Mouse (Mus musculus) embryonic facial prominence, embryonic 10.5 days (tissue): Measurements from ENCODE around the gene Pde11a. TPM values are rescaled to one million over a fixed set of nuclear protein-coding genes. Genes with fewer than 3 reads are reported as not detected.
A peak's percentile ranks its signal among the peaks of the same experiment; 100 is the strongest.

ENCODE experiments used
- DNase-seq: peaks from one replicate; pipeline ENCODE4 v3.0.0-alpha.2; 2017; ENCODE audit warnings: low spot score
- H3K27ac ChIP-seq: fragments of 300-500 bp; sonication (generic); replicated peaks from 2 replicates; pipeline ENCODE4 v1.5.1; 2016; ENCODE audit warnings: mild to moderate bottlenecking
- H3K27me3 ChIP-seq: fragments of 300-500 bp; sonication (generic); replicated peaks from 2 replicates; pipeline ENCODE4 v1.6.1; 2016; ENCODE audit warnings: low read depth, mild to moderate bottlenecking; ENCODE audit not compliant: poor library complexity, severe bottlenecking
- H3K36me3 ChIP-seq: fragments of 300-500 bp; sonication (generic); replicated peaks from 2 replicates; pipeline ENCODE4 v1.6.1; 2016; ENCODE audit warnings: mild to moderate bottlenecking, moderate library complexity
- H3K4me1 ChIP-seq: fragments of 300-500 bp; sonication (generic); 2 replicates; pipeline ENCODE4 v1.6.1; 2016
- H3K4me3 ChIP-seq: fragments of 300-500 bp; sonication (generic); 2 replicates; pipeline ENCODE4 v1.5.1; 2016; ENCODE audit warnings: mild to moderate bottlenecking, moderate library complexity
- H3K9me3 ChIP-seq: fragments of 300-500 bp; sonication (generic); 2 replicates; pipeline ENCODE4 v1.6.1; 2016; ENCODE audit warnings: mild to moderate bottlenecking
- WGBS: fragments of 180-500 bp; shearing (Covaris S2); methylation state at CpG from one replicate; pipeline ENCODE4 v1.1.7; 2016; 5-methylcytosine and 5-hydroxymethylcytosine counted together
- polyA plus RNA-seq: library from polyadenylated mRNA; unstranded; fragments of >200 nt; fragmentation: Nextera tagmentation; extraction: Ambion mirVana; gene quantifications from 2 replicates; pipeline ENCODE4 v1.2.1, GENCODE M21; 2016

Pde11a gene
- polyA plus RNA-seq, 1 experiment from 2014 or later: 0.50 TPM

DNA sequence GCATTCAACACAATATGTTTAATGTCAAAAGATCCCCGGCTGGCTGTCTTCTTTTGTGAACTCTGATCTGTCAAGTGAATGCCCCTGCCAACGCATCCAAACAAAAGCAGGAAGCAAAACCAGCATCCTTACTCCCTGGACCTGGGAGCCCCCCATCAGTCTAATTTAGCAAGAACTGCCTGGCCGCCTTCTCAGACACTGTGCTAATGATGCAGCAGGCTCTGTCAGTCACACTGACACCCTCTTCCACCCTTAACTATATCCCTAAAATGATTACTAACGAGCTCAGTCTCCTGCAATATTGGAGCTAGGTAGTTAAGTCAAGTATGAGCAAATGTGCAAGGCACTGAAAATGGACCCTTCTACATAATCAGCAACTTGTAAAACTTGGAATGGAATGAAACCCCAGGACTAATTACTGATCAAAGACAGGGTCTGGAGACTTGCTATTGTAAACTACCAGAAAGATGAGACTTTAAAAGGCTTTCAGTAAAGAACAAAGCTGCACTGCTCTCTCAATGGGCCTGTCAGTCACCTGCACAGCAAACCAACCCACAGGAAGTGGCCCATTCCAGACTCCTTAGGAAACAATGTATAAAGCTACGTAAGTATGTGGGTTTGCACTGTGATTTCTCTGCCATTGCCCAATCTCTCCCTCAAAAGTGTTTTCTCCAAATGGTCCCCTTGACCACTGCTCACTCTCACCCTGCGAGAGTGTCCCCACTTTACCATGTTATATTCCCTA, 118.0 kb downstream of the Pde11a start:
- no peaks in the 10 kb centered on the region for H3K9me3 ChIP-seq
- 47% methylated on average over 6 of the region's 6 CpGs for WGBS
- no peaks in the 10 kb centered on the region for H3K27me3 ChIP-seq
- DNase-seq: no peak
- peaks cover 10% of the 10 kb centered on the region for H3K4me1 ChIP-seq
- no peak overlapping the region for H3K27ac ChIP-seq
- H3K4me3 ChIP-seq: no peak overlapping the region
- H3K36me3 ChIP-seq: no peaks in the 10 kb centered on the region

DNA sequence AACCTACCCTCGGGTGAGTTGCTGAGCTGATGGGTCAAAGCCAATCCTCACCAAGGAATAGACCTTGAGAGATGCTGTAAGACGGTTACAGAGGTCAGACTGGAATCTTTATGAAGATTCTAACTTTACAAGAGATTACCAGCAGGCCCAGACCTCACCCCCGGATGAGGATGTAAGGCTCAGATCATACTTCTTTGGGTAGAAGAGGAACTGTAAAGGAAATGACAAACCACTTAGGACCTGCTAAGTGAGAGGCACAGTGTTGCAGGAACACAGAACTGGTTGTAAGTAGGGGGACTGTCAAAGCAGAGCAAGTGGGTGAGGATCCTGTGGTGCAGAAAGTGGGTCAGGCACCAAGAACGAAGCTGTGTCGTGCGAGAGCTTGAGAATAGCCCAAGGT, 119.0 kb downstream of the Pde11a start:
- no peak overlapping the region for H3K4me3 ChIP-seq
- 83% methylated on average over 6 of the region's 6 CpGs for WGBS
- DNase-seq: no peak
- peaks cover 10% of the 10 kb centered on the region for H3K4me1 ChIP-seq
- no peak overlapping the region for H3K27ac ChIP-seq
- H3K9me3 ChIP-seq: no peaks in the 10 kb centered on the region
- H3K27me3 ChIP-seq: no peaks in the 10 kb centered on the region
- H3K36me3 ChIP-seq: no peaks in the 10 kb centered on the region

GRCm38 (mm10) chr2:76216146-76216545, 122.4 kb downstream of the Pde11a start:
- H3K4me3 ChIP-seq: no peak overlapping the region
- H3K9me3 ChIP-seq: no peaks in the 10 kb centered on the region
- 61% methylated on average over 7 of the region's 7 CpGs for WGBS
- H3K27me3 ChIP-seq: no peaks in the 10 kb centered on the region
- H3K36me3 ChIP-seq: no peaks in the 10 kb centered on the region
- no peak overlapping the region for H3K27ac ChIP-seq
- peaks cover 12% of the 10 kb centered on the region for H3K4me1 ChIP-seq
- DNase-seq: peak; percentile 62

- Histone ChIP-seq H3K4me1 (peaks cover 5% of the 10 kb centered on the region; the same call in 1 of the 2 replicates), H3K36me3 (no peaks in the 10 kb centered on the region), H3K27ac (no peak overlapping the region), H3K27me3 (no peaks in the 10 kb centered on the region), H3K9me3 (no peaks in the 10 kb centered on the region), H3K4me3 (no peak overlapping the region)
- WGBS: 81% methylated on average over 9 of the region's 9 CpGs
- no peak for DNase-seq
Measured at GRCm38 (mm10) chr2:76215219-76215618, 123.4 kb downstream of the Pde11a start.

DNA sequence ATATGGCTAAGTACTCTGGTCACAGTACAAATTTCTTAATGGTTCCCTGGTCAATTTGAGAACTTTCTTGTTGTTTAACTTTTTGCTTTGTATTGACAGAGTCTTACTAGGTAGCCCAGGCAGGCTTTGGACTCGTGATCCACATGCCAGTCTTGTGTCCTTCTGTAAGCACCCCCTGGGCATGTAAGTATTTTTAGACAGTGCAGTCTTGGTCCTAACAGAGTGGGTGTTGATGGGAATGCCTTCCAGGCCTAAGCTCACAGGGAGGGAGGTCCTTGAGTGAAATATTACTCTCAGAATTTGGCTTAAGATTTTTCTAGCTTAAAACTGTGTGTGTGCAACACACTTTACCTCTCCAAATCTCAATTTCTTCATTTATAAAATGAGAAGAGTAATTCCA, 153.4 kb downstream of the Pde11a start:
- WGBS: 35% methylated on average over 1 of the region's 1 CpGs
- no peak for DNase-seq
- Histone ChIP-seq H3K27ac (no peak overlapping the region), H3K4me3 (no peak overlapping the region), H3K4me1 (no peaks in the 10 kb centered on the region), H3K36me3 (no peaks in the 10 kb centered on the region), H3K27me3 (no peaks in the 10 kb centered on the region), H3K9me3 (no peaks in the 10 kb centered on the region)

- Histone ChIP-seq H3K4me3 (no peak overlapping the region), H3K27ac (no peak overlapping the region), H3K36me3 (no peaks in the 10 kb centered on the region), H3K4me1 (no peaks in the 10 kb centered on the region), H3K9me3 (no peaks in the 10 kb centered on the region), H3K27me3 (no peaks in the 10 kb centered on the region)
- WGBS: 80% methylated on average over 4 of the region's 4 CpGs
- no peak for DNase-seq
Measured at GRCm38 (mm10) chr2:76162822-76163221, 175.8 kb downstream of the Pde11a start.

- Histone ChIP-seq H3K4me1 (no peaks in the 10 kb centered on the region), H3K36me3 (no peaks in the 10 kb centered on the region), H3K4me3 (no peak overlapping the region), H3K27me3 (no peaks in the 10 kb centered on the region), H3K9me3 (no peaks in the 10 kb centered on the region), H3K27ac (no peak overlapping the region)
- 80% methylated on average over 2 of the region's 2 CpGs for WGBS
- no peak for DNase-seq
Measured at GRCm38 (mm10) chr2:76158973-76159372, 179.6 kb downstream of the Pde11a start.

DNA sequence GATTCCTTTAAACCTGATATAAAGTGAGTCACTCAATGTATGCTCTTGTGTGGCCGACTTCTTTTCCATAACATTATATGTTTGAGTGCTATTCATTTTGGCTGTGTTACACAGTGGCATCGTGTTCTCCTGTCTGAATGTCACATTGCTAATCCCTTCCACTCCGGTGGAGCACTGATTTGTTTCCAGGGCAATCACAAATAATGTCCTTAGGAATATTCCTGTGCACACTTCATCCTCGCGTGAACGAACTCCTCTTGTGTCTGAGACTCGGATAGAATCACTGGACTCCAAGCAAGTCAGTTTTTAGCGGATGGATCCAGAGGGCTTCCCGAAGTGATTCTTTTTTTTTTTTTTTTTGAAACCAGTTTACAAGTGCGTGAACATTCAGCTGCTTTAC, 197.4 kb downstream of the Pde11a start:
- Histone ChIP-seq H3K9me3 (no peaks in the 10 kb centered on the region), H3K36me3 (no peaks in the 10 kb centered on the region), H3K27ac (no peak overlapping the region), H3K27me3 (no peaks in the 10 kb centered on the region), H3K4me3 (no peak overlapping the region), H3K4me1 (no peaks in the 10 kb centered on the region)
- 81% methylated on average over 10 of the region's 10 CpGs for WGBS
- DNase-seq: no peak

DNA sequence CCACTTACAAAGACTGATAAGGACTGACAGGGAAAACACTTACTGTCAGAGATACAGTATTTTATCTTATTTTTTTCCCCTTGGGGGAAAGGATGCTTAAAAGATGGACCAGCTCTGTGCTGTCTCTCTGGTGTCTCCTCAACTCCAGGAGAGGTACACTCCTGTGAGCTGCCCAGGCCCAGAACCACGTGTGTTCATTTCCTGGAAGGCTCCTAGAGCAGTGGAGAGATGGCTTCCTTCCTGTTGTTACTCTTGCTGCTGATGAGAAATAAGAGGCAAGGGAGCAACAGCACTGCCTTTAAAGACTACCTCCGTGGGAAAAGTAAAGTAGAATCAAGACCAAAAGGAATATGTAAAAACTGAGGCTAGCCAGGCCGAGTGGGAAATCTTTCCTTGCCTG, 205.6 kb downstream of the Pde11a start:
- H3K4me1 ChIP-seq: peaks cover 5% of the 10 kb centered on the region
- H3K27me3 ChIP-seq: no peaks in the 10 kb centered on the region
- no peak overlapping the region for H3K4me3 ChIP-seq
- H3K9me3 ChIP-seq: no peaks in the 10 kb centered on the region
- no peak overlapping the region for H3K27ac ChIP-seq
- DNase-seq: no peak
- no peaks in the 10 kb centered on the region for H3K36me3 ChIP-seq
- 64% methylated on average over 3 of the region's 3 CpGs for WGBS

DNA sequence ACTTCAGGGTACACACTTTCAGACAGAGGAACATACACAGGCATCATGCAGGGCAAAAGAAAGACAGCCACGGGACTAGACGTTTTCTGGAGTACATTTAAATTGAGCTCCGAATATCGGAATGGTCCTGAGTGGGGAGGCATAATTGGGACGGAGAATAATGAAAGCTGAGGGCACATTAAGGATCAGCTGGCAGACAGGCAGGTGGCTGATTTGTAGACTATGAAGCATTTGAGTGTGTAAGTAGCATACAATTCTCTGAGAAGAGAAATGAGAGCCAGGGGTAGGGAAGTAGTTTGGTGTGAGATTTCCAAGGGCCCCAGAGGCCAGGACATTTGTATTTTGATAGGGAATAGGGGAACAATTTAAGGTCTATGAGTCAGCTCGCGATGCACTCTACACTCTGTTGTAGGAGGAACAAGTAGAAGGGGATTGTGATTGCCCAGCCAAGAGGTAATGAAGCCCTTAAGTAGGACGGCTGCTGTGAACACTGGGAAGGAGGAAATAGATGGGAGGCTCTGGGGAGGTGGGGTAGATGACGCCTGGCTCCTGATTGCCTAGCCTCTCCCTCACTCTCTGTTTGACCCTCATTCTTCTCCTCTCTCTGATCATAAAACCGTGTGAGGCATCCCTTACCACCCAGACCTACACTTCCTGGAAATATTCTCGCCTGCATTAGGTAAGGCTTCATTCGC, 208.5 kb downstream of the Pde11a start:
- H3K4me3 ChIP-seq: no peak overlapping the region

GRCm38 (mm10) chr2:76129058-76129437, 209.5 kb downstream of the Pde11a start:
- H3K36me3 ChIP-seq: no peaks in the 10 kb centered on the region
- H3K4me1 ChIP-seq: no peaks in the 10 kb centered on the region
- H3K9me3 ChIP-seq: no peaks in the 10 kb centered on the region
- H3K27ac ChIP-seq: no peak overlapping the region
- DNase-seq: no peak
- H3K4me3 ChIP-seq: no peak overlapping the region
- 64% methylated on average over 8 of the region's 8 CpGs for WGBS
- no peaks in the 10 kb centered on the region for H3K27me3 ChIP-seq

More for the DNA sequence above, 208.5 kb downstream of the Pde11a start:
- H3K27ac ChIP-seq: no peak overlapping the region
- no peaks in the 10 kb centered on the region for H3K27me3 ChIP-seq
- peaks cover 5% of the 10 kb centered on the region for H3K4me1 ChIP-seq
- no peaks in the 10 kb centered on the region for H3K36me3 ChIP-seq
- 63% methylated on average over 12 of the region's 12 CpGs for WGBS
- H3K9me3 ChIP-seq: no peaks in the 10 kb centered on the region
- no peak for DNase-seq

DNA sequence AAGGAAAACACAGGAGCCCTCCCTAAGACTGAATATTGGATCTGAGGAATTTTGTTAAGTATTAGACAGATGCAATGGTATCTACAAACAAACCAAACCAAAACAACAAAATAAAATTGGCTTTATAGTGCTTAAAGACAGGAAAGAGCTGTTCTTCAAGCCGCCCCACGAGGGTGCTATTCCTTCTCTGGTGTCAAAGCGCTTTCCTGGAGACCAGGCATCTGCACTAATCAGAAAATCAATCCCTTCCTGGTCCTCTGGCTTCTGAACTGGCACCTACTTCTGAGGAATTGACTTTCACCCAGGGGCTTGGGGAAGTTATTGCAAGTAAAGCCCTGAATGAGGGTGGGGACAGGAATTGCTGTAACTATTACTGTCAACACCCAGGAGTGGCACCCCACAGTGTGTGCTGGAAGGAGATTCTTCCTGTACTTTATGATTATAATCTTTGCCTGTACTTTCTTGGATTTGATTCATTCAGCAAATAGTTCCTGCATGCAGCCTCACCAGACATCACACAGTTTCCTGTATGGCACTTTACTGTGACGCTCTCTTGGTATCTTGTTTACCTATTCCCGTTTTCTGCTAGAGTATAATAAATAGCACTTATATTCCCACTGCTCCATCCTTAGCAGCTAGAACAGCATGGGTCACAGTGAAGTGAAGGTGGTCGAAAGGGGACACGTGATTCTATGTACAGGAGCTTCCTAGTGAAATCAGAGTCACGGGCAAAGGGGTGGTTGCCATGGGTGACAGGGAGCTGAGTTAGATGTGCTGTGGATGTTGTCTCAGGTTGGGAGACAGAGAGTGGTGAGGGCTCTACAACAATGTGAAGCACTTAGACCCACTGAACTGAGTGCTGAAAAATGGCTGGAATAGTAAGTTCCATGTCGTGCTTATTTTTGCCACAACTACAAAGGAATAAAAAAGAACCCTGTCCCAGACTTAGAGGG, 210.2 kb downstream of the Pde11a start:
- no peak overlapping the region for H3K4me3 ChIP-seq
- no peaks in the 10 kb centered on the region for H3K4me1 ChIP-seq
- 68% methylated on average over 9 of the region's 9 CpGs for WGBS
- DNase-seq: peak; percentile 37
- H3K36me3 ChIP-seq: no peaks in the 10 kb centered on the region
- H3K27me3 ChIP-seq: no peaks in the 10 kb centered on the region
- no peak overlapping the region for H3K27ac ChIP-seq
- no peaks in the 10 kb centered on the region for H3K9me3 ChIP-seq
